12 mouse cellular contexts compared by ENCODE assay signal in the genomic region with DNA sequence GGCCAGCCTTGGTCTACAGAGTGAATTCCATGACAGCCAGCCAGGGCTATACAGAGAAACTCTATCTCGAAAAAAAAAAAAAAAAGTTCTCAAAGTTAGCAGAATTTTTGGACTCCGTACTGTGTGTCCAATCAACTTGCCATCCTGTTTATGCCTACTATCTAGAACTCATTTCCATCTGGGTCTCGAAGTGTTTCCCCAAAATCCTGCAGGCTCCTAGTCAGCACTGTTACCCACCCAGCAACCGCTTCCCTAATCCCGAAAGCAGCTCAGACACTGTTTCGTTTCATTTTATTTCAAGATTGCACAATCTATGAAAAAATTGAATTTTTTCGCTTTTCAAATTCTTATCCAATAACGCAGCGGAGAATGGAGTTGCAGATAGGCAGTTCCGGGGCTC. TPM values are rescaled to one million over a fixed set of nuclear protein-coding genes. Genes with fewer than 3 reads are reported as not detected.
DNase-seq lines count a peak whose midpoint lies in the region; ATAC-seq lines count a peak whose summit lies in the region.
"Had no signal": no experiment of that assay in that cellular context is flagged by ENCODE, and none has a peak within 500 bp of the region (broad histone marks: within the 10 kb centered on the region; RNA-seq: fewer than 3 reads in every experiment).

No protein-coding gene starts in this region.

- H3K4me3 ChIP-seq in heart, embryonic 12.5 days: no peak overlapping the region
- H3K4me3 ChIP-seq in midbrain, embryonic 11.5 days (ENCODE audit: low read depth, low read length): no peak overlapping the region
- H3K4me3 ChIP-seq in midbrain, embryonic 15.5 days: no peak overlapping the region
- no peak overlapping the region; the same call in 1 of the 2 replicates for H3K4me3 ChIP-seq in liver, embryonic 15.5 days (replicated peaks)
- H3K4me3 ChIP-seq: midbrain, embryonic 13.5 days; myocyte had no signal

- H3K4me1 ChIP-seq in heart, embryonic 12.5 days (replicated peaks): peaks cover 4% of the 10 kb centered on the region; the same call in 1 of the 2 replicates
- no peaks in the 10 kb centered on the region for H3K4me1 ChIP-seq in midbrain, embryonic 11.5 days (ENCODE audit: control insufficient read depth, insufficient read depth, low read length)
- H3K4me1 ChIP-seq in midbrain, embryonic 15.5 days: no peaks in the 10 kb centered on the region
- peaks cover 34% of the 10 kb centered on the region for H3K4me1 ChIP-seq in liver, embryonic 15.5 days (replicated peaks)
- H3K4me1 ChIP-seq: limb, embryonic 13.5 days; midbrain, embryonic 13.5 days had no signal

- H3K9ac ChIP-seq in heart, embryonic 12.5 days: no peak overlapping the region
- H3K9ac ChIP-seq in midbrain, embryonic 11.5 days (ENCODE audit: low read length): no peak overlapping the region
- H3K9ac ChIP-seq in midbrain, embryonic 15.5 days: no peak overlapping the region
- H3K9ac ChIP-seq in liver, embryonic 15.5 days: no peak overlapping the region
- H3K9ac ChIP-seq: limb, embryonic 13.5 days; midbrain, embryonic 13.5 days had no signal

- no peaks in the 10 kb centered on the region for H3K27me3 ChIP-seq in heart, embryonic 12.5 days (replicated peaks)
- no peaks in the 10 kb centered on the region for H3K27me3 ChIP-seq in midbrain, embryonic 11.5 days (ENCODE audit: control insufficient read depth, insufficient read depth, low read length)
- H3K27me3 ChIP-seq in midbrain, embryonic 15.5 days (replicated peaks): no peaks in the 10 kb centered on the region
- no peaks in the 10 kb centered on the region for H3K27me3 ChIP-seq in liver, embryonic 15.5 days
- H3K27me3 ChIP-seq: limb, embryonic 13.5 days; midbrain, embryonic 13.5 days had no signal

- no peaks in the 10 kb centered on the region for H3K9me3 ChIP-seq in heart, embryonic 12.5 days (replicated peaks)
- no peaks in the 10 kb centered on the region for H3K9me3 ChIP-seq in midbrain, embryonic 11.5 days (ENCODE audit: control insufficient read depth, low read length)
- H3K9me3 ChIP-seq in midbrain, embryonic 15.5 days: no peaks in the 10 kb centered on the region
- no peaks in the 10 kb centered on the region for H3K9me3 ChIP-seq in liver, embryonic 15.5 days (replicated peaks)
- H3K9me3 ChIP-seq: limb, embryonic 13.5 days; midbrain, embryonic 13.5 days had no signal

- whole genome bisulfite sequencing in heart, embryonic 12.5 days: 80% methylated on average over 10 of the region's 10 CpGs
- 91% methylated on average over 10 of the region's 10 CpGs for WGBS in midbrain, embryonic 11.5 days
- 89% methylated on average over 10 of the region's 10 CpGs for WGBS in midbrain, embryonic 15.5 days
- 63% methylated on average over 10 of the region's 10 CpGs for WGBS in liver, embryonic 15.5 days (ENCODE audit: insufficient replicate concordance)

- no peak for DNase-seq in heart, adult 8-10 months (ENCODE audit: low spot score)
- DNase-seq in midbrain, embryonic 11.5 days (ENCODE audit: low spot score, missing footprints): peak; percentile 66
- DNase-seq in thymus, postnatal 25 days: no peak
- DNase-seq in cerebellum, adult 11-12 months: no peak

- no peak for ATAC-seq in heart, embryonic 12.5 days (ENCODE audit: insufficient number of reproducible peaks, low FRiP score)
- no peak for ATAC-seq in midbrain, embryonic 11.5 days (ENCODE audit: low FRiP score)
- no peak for ATAC-seq in midbrain, embryonic 15.5 days (replicated peaks)
- ATAC-seq in liver, embryonic 15.5 days (ENCODE audit: insufficient read depth): no peak

- peak overlapping the region; percentile 64; the same call in 1 of the 2 replicates for H3K4me2 ChIP-seq in heart, embryonic 12.5 days
- H3K4me2 ChIP-seq in midbrain, embryonic 11.5 days: no peak overlapping the region
- no peak overlapping the region for H3K4me2 ChIP-seq in midbrain, embryonic 15.5 days
- H3K4me2 ChIP-seq in liver, embryonic 15.5 days: peak overlapping the region; percentile 71

- H3K36me3 ChIP-seq in heart, embryonic 12.5 days: peaks cover 9% of the 10 kb centered on the region
- peaks cover 3% of the 10 kb centered on the region; the same call in 1 of the 2 replicates for H3K36me3 ChIP-seq in midbrain, embryonic 11.5 days (ENCODE audit: control insufficient read depth, insufficient read depth, low read length)
- no peaks in the 10 kb centered on the region for H3K36me3 ChIP-seq in midbrain, embryonic 15.5 days (replicated peaks)
- peaks cover 29% of the 10 kb centered on the region for H3K36me3 ChIP-seq in liver, embryonic 15.5 days (replicated peaks)

- H3K27ac ChIP-seq in heart, embryonic 12.5 days (ENCODE audit: poor library complexity, severe bottlenecking): no peak overlapping the region
- H3K27ac ChIP-seq in midbrain, embryonic 11.5 days (ENCODE audit: low read depth, low read length): no peak overlapping the region
- no peak overlapping the region for H3K27ac ChIP-seq in midbrain, embryonic 15.5 days
- peak overlapping the region; percentile 90 for H3K27ac ChIP-seq in liver, embryonic 15.5 days (replicated peaks)
- H3K27ac ChIP-seq: limb, embryonic 13.5 days; midbrain, embryonic 13.5 days had no signal

RNA-seq across cellular contexts. Expression of a gene that starts 0.3 kb away (rescaled TPM):
- polyA plus RNA-seq in heart, embryonic 12.5 days (2016; fragmentation: Nextera tagmentation; extraction: Ambion mirVana): 0.17 and 0.32 TPM in 2 replicates
- 1 to 10 TPM in 1 of 4 experiments, under 1 TPM in 2, not detected in 1; 0.52 to 1.2 (median 0.84) TPM for total RNA-seq in heart, adult 8-10 months (2022)
- 0.55 and 0.57 TPM in 2 replicates for polyA plus RNA-seq in midbrain, embryonic 11.5 days (2014; fragmentation: Nextera tagmentation; extraction: Ambion mirVana)
- 0.45 and 0.57 TPM in 2 replicates for polyA plus RNA-seq in midbrain, embryonic 15.5 days (2015; fragmentation: Nextera tagmentation; extraction: Ambion mirVana)
- 9.8 and 10.0 TPM in 2 replicates for polyA plus RNA-seq in liver, embryonic 15.5 days (2015; fragmentation: Nextera tagmentation; extraction: Ambion mirVana)

RNA-seq across cellular contexts. Expression of a gene that starts 11.2 kb away (rescaled TPM):
- not detected in 2 replicates for polyA plus RNA-seq in heart, embryonic 12.5 days (2016; fragmentation: Nextera tagmentation; extraction: Ambion mirVana)
- total RNA-seq in heart, adult 8-10 months (2022): 10 to 100 TPM in 2 of 4 experiments, 1 to 10 TPM in 2; 6.8 to 12.3 (median 9.5) TPM
- polyA plus RNA-seq in midbrain, embryonic 11.5 days (2014; fragmentation: Nextera tagmentation; extraction: Ambion mirVana): not detected in 2 replicates
- not detected in 2 replicates for polyA plus RNA-seq in midbrain, embryonic 15.5 days (2015; fragmentation: Nextera tagmentation; extraction: Ambion mirVana)
- not detected in 2 replicates for polyA plus RNA-seq in liver, embryonic 15.5 days (2015; fragmentation: Nextera tagmentation; extraction: Ambion mirVana)
- total RNA-seq: neutrophil, adult 5-6 weeks had no signal
- polyA plus RNA-seq: embryonic facial prominence, embryonic 14.5 days; limb, embryonic 13.5 days; midbrain, embryonic 13.5 days had no signal

RNA-seq across cellular contexts. Expression of a gene that starts 24.6 kb away (rescaled TPM):
- 39.0 and 43.8 TPM in 2 replicates for polyA plus RNA-seq in heart, embryonic 12.5 days (2016; fragmentation: Nextera tagmentation; extraction: Ambion mirVana)
- 10 to 100 TPM in 1 of 4 experiments, 1 to 10 TPM in 3; 8.0 to 10.9 (median 9.3) TPM for total RNA-seq in heart, adult 8-10 months (2022)
- 73.6 and 76.3 TPM in 2 replicates for polyA plus RNA-seq in midbrain, embryonic 11.5 days (2014; fragmentation: Nextera tagmentation; extraction: Ambion mirVana)
- 20.3 and 21.3 TPM in 2 replicates for polyA plus RNA-seq in midbrain, embryonic 15.5 days (2015; fragmentation: Nextera tagmentation; extraction: Ambion mirVana)
- polyA plus RNA-seq in liver, embryonic 15.5 days (2015; fragmentation: Nextera tagmentation; extraction: Ambion mirVana): 80.6 and 83.3 TPM in 2 replicates

RNA-seq across cellular contexts. Expression of a gene that starts 24.8 kb away (rescaled TPM):
- polyA plus RNA-seq in heart, embryonic 12.5 days (2016; fragmentation: Nextera tagmentation; extraction: Ambion mirVana): 33.6 and 37.3 TPM in 2 replicates
- 10 to 100 TPM; 19.3 to 24.5 (median 20.6) TPM for total RNA-seq in heart, adult 8-10 months (2022)
- 48.4 and 59.0 TPM in 2 replicates for polyA plus RNA-seq in midbrain, embryonic 11.5 days (2014; fragmentation: Nextera tagmentation; extraction: Ambion mirVana)
- polyA plus RNA-seq in midbrain, embryonic 15.5 days (2015; fragmentation: Nextera tagmentation; extraction: Ambion mirVana): 101 and 111 TPM in 2 replicates
- 23.0 and 24.5 TPM in 2 replicates for polyA plus RNA-seq in liver, embryonic 15.5 days (2015; fragmentation: Nextera tagmentation; extraction: Ambion mirVana)

RNA-seq across cellular contexts. Expression of a gene that starts 30.7 kb away (rescaled TPM):
- 152 and 159 TPM in 2 replicates for polyA plus RNA-seq in heart, embryonic 12.5 days (2016; fragmentation: Nextera tagmentation; extraction: Ambion mirVana)
- 10 to 100 TPM; 23.1 to 33.8 (median 26.7) TPM for total RNA-seq in heart, adult 8-10 months (2022)
- 401 and 413 TPM in 2 replicates for polyA plus RNA-seq in midbrain, embryonic 11.5 days (2014; fragmentation: Nextera tagmentation; extraction: Ambion mirVana)
- 190 and 191 TPM in 2 replicates for polyA plus RNA-seq in midbrain, embryonic 15.5 days (2015; fragmentation: Nextera tagmentation; extraction: Ambion mirVana)
- polyA plus RNA-seq in liver, embryonic 15.5 days (2015; fragmentation: Nextera tagmentation; extraction: Ambion mirVana): 61.4 and 70.5 TPM in 2 replicates

Comparison
In these comparisons a context has a peak if more than half of its experiments do, and no peak if none do; other contexts are left out.
1. H3K4me2 ChIP-seq: peak in heart, embryonic 12.5 days (single experiment) and liver, embryonic 15.5 days (single experiment); none in midbrain, embryonic 11.5 days (single experiment) and midbrain, embryonic 15.5 days (single experiment).